Comparison of ENCODE assay signal across 7 mouse cellular contexts in genomic region chr7:4445216-4445791, GRCm38 (mm10). TPM values are rescaled to one million over a fixed set of nuclear protein-coding genes. Genes with fewer than 3 reads are reported as not detected.
DNase-seq lines count a peak whose midpoint lies in the region; ATAC-seq lines count a peak whose summit lies in the region.

Rdh13 (minus strand) TSS chr7:4445649.

- peak within 1 kb of the TSS; percentile 88 for H3K27ac ChIP-seq in intestine, embryonic 16.5 days (ENCODE audit: low read length)
- no peak within 1 kb of the TSS for H3K27ac ChIP-seq in midbrain, embryonic 11.5 days (ENCODE audit: low read depth, low read length)

- no peaks in the 10 kb centered on the region for H3K27me3 ChIP-seq in intestine, embryonic 16.5 days (replicated peaks; ENCODE audit: control insufficient read depth, insufficient read depth, low read length)
- no peaks in the 10 kb centered on the region for H3K27me3 ChIP-seq in midbrain, embryonic 11.5 days (ENCODE audit: control insufficient read depth, insufficient read depth, low read length)

- H3K4me1 ChIP-seq in intestine, embryonic 16.5 days (ENCODE audit: control insufficient read depth, insufficient read depth, low read length) = peaks cover 4% of the 10 kb centered on the region; the same call in 1 of the 2 replicates
- H3K4me1 ChIP-seq in midbrain, embryonic 11.5 days (ENCODE audit: control insufficient read depth, insufficient read depth, low read length) = peaks cover 2% of the 10 kb centered on the region; the same call in 1 of the 2 replicates

- H3K9me3 ChIP-seq in intestine, embryonic 16.5 days (ENCODE audit: control insufficient read depth, low read length) = no peaks in the 10 kb centered on the region
- no peaks in the 10 kb centered on the region for H3K9me3 ChIP-seq in midbrain, embryonic 11.5 days (ENCODE audit: control insufficient read depth, low read length)

- 0% methylated on average over 35 of the region's 35 CpGs for WGBS in intestine, embryonic 16.5 days
- under 1% methylated on average over 35 of the region's 35 CpGs for WGBS in midbrain, embryonic 11.5 days

- peak within 1 kb of the TSS; percentile 83 for H3K4me3 ChIP-seq in intestine, embryonic 16.5 days (ENCODE audit: low read length)
- peak within 1 kb of the TSS; percentile 64 for H3K4me3 ChIP-seq in midbrain, embryonic 11.5 days (ENCODE audit: low read depth, low read length)

- DNase-seq in adrenal gland, adult 8-10 months = peak; percentile 88
- DNase-seq in embryo, embryonic 9.5 days (ENCODE audit: extremely low spot score) = peak; percentile 91
- peak; percentile 72 to 87 for DNase-seq in gastrocnemius, postnatal 4 days (ENCODE audit: low spot score in 2 of 2)
- peak; percentile 89 to 90 for DNase-seq in left cerebral cortex, postnatal 36 days (ENCODE audit: low spot score in 2 of 2)
- DNase-seq in midbrain, embryonic 11.5 days (ENCODE audit: low spot score, missing footprints) = peak; percentile 98
- DNase-seq in skeletal muscle tissue, adult 2 months (ENCODE audit: low read depth, low spot score) = peak; percentile 89

- H3K36me3 ChIP-seq in intestine, embryonic 16.5 days (ENCODE audit: control insufficient read depth, insufficient read depth, low read length) = peaks cover 22% of the 10 kb centered on the region
- H3K36me3 ChIP-seq in midbrain, embryonic 11.5 days (ENCODE audit: control insufficient read depth, insufficient read depth, low read length) = peaks cover 13% of the 10 kb centered on the region

- peak within 1 kb of the TSS; percentile 86 for H3K9ac ChIP-seq in intestine, embryonic 16.5 days (ENCODE audit: low read depth, low read length)
- peak within 1 kb of the TSS; percentile 63 for H3K9ac ChIP-seq in midbrain, embryonic 11.5 days (ENCODE audit: low read length)

- peak; percentile 98 for ATAC-seq in intestine, embryonic 16.5 days
- ATAC-seq in midbrain, embryonic 11.5 days (ENCODE audit: low FRiP score) = peak; percentile 97

- intact Hi-C loops in left cerebral cortex, postnatal 36 days (cut with DNase I) = no loop called here

- H3K4me2 ChIP-seq in intestine, embryonic 16.5 days (ENCODE audit: low read depth, low read length) = peak within 1 kb of the TSS; percentile 70
- peak within 1 kb of the TSS; percentile 67 for H3K4me2 ChIP-seq in midbrain, embryonic 11.5 days

RNA-seq across cellular contexts. Expression of gene Rdh13, which starts in this region (rescaled TPM):
- 10 to 100 TPM; 16.7 to 21.4 (median 18.1) TPM for total RNA-seq in adrenal gland, adult 8-10 months (2022)
- total RNA-seq in gastrocnemius, postnatal 4 days (2021) = 10 to 100 TPM; 18.0 to 20.7 TPM
- polyA plus RNA-seq in intestine, embryonic 16.5 days (2015; fragmentation: Nextera tagmentation; extraction: Ambion mirVana) = 27.3 and 28.7 TPM in 2 replicates
- total RNA-seq in left cerebral cortex, postnatal 36 days (2021) = 10 to 100 TPM; 23.9 to 26.3 TPM
- 30.6 and 30.9 TPM in 2 replicates for polyA plus RNA-seq in midbrain, embryonic 11.5 days (2014; fragmentation: Nextera tagmentation; extraction: Ambion mirVana)
